Mouse (Mus musculus) heart, embryonic 13.5 days (tissue): Measurements from ENCODE around the gene Cenpu. TPM values are rescaled to one million over a fixed set of nuclear protein-coding genes. Genes with fewer than 3 reads are reported as not detected.

Experiments
- ATAC-seq: fragments of 200-750 bp; cut with Nextera tagmentation; 2 replicates; pipeline ENCODE4 v1.8.0; 2017; ENCODE audit warnings: moderate TSS enrichment; ENCODE audit not compliant: insufficient number of reproducible peaks, low FRiP score, low TSS enrichment; ENCODE audit errors: extremely low read depth
- H3K27ac ChIP-seq: fragments of 300-500 bp; sonication (generic); replicated peaks from 2 replicates; pipeline ENCODE4 v1.5.1; 2015; ENCODE audit warnings: moderate library complexity, mild to moderate bottlenecking, inconsistent platforms
- H3K27me3 ChIP-seq: fragments of 300-500 bp; sonication (generic); replicated peaks from 2 replicates; pipeline ENCODE4 v1.6.1; 2015; ENCODE audit warnings: mild to moderate bottlenecking, inconsistent platforms
- H3K36me3 ChIP-seq: fragments of 300-500 bp; sonication (generic); 2 replicates; pipeline ENCODE4 v1.6.1; 2015; ENCODE audit warnings: mild to moderate bottlenecking, inconsistent platforms
- H3K4me1 ChIP-seq: fragments of 300-500 bp; sonication (generic); 2 replicates; pipeline ENCODE4 v1.6.1; 2015; ENCODE audit warnings: inconsistent platforms
- H3K4me2 ChIP-seq: fragments of 300-500 bp; sonication (generic); 2 replicates; pipeline ENCODE4 v1.6.1; 2015; ENCODE audit warnings: inconsistent platforms, mild to moderate bottlenecking, moderate library complexity
- H3K4me3 ChIP-seq: fragments of 300-500 bp; sonication (generic); 2 replicates; pipeline ENCODE4 v1.5.1; 2015; ENCODE audit warnings: moderate library complexity, mild to moderate bottlenecking, inconsistent platforms
- H3K9ac ChIP-seq: fragments of 300-500 bp; sonication (generic); 2 replicates; pipeline ENCODE4 v1.6.1; 2015; ENCODE audit warnings: inconsistent platforms, mild to moderate bottlenecking, moderate library complexity
- H3K9me3 ChIP-seq: fragments of 300-500 bp; sonication (generic); 2 replicates; pipeline ENCODE4 v1.6.1; 2016; ENCODE audit warnings: inconsistent platforms
- WGBS: fragments of 180-500 bp; shearing (Covaris S2); methylation state at CpG from one replicate; pipeline ENCODE4 v1.1.7; 2015; ENCODE audit warnings: mixed read lengths; 5-methylcytosine and 5-hydroxymethylcytosine counted together
- polyA plus RNA-seq: library from polyadenylated mRNA; unstranded; fragments of >200 nt; fragmentation: Nextera tagmentation; extraction: Ambion mirVana; gene quantifications from 2 replicates; pipeline ENCODE4 v1.2.1, GENCODE M21; 2015

The Cenpu gene
- polyA plus RNA-seq, 1 experiment from 2014 or later, result 8.7 TPM

GRCm38 (mm10) chr8:46551029-46551428, 799 bp upstream of the Cenpu start:
- peak overlapping the region; percentile 78; the same call in 1 of the 2 replicates for H3K9ac ChIP-seq
- 37% methylated on average over 4 of the region's 4 CpGs for WGBS
- H3K27ac ChIP-seq, result peak overlapping the region; percentile 85
- H3K4me1 ChIP-seq, result peaks cover 28% of the 10 kb centered on the region
- no peaks in the 10 kb centered on the region for H3K27me3 ChIP-seq
- peak overlapping the region; percentile 81 for H3K4me3 ChIP-seq
- H3K4me2 ChIP-seq, result peak overlapping the region; percentile 84
- no peaks in the 10 kb centered on the region for H3K9me3 ChIP-seq
- peaks cover 7% of the 10 kb centered on the region for H3K36me3 ChIP-seq
- ATAC-seq, result no peak

GRCm38 (mm10) chr8:46552441-46552765, 575 bp downstream of the Cenpu start:
- peaks cover 17% of the 10 kb centered on the region for H3K4me1 ChIP-seq
- H3K27me3 ChIP-seq, result no peaks in the 10 kb centered on the region
- no peak for ATAC-seq
- peak overlapping the region; percentile 84 for H3K4me2 ChIP-seq
- no peaks in the 10 kb centered on the region for H3K9me3 ChIP-seq
- H3K9ac ChIP-seq, result peak overlapping the region; percentile 83
- peaks cover 16% of the 10 kb centered on the region for H3K36me3 ChIP-seq
- H3K27ac ChIP-seq, result peak overlapping the region; percentile 61
- H3K4me3 ChIP-seq, result peak overlapping the region; percentile 81
- 2% methylated on average over 10 of the region's 10 CpGs for WGBS

GRCm38 (mm10) chr8:46559428-46559827, 7.6 kb downstream of the Cenpu start:
- no peaks in the 10 kb centered on the region for H3K27me3 ChIP-seq
- no peak overlapping the region for H3K4me2 ChIP-seq
- H3K36me3 ChIP-seq, result peaks cover 57% of the 10 kb centered on the region
- no peak overlapping the region for H3K4me3 ChIP-seq
- no peaks in the 10 kb centered on the region for H3K4me1 ChIP-seq
- no peaks in the 10 kb centered on the region for H3K9me3 ChIP-seq
- no peak for ATAC-seq
- no peak overlapping the region for H3K27ac ChIP-seq
- no peak overlapping the region for H3K9ac ChIP-seq
- WGBS, result 75% methylated on average over 6 of the region's 6 CpGs

- no peaks in the 10 kb centered on the region for H3K9me3 ChIP-seq
- no peak overlapping the region for H3K4me2 ChIP-seq
- no peak overlapping the region for H3K9ac ChIP-seq
- no peak for ATAC-seq
- H3K4me1 ChIP-seq, result no peaks in the 10 kb centered on the region
- H3K4me3 ChIP-seq, result no peak overlapping the region
- no peak overlapping the region for H3K27ac ChIP-seq
- H3K27me3 ChIP-seq, result no peaks in the 10 kb centered on the region
- peaks cover 54% of the 10 kb centered on the region for H3K36me3 ChIP-seq
- WGBS, result 81% methylated on average over 16 of the region's 16 CpGs
These were observed 10.5 kb downstream of the Cenpu start for GRCm38 (mm10) chr8:46562333-46562732.

- 87% methylated on average over 7 of the region's 7 CpGs for WGBS
- no peaks in the 10 kb centered on the region for H3K27me3 ChIP-seq
- H3K4me2 ChIP-seq, result no peak overlapping the region
- H3K9me3 ChIP-seq, result no peaks in the 10 kb centered on the region
- no peak overlapping the region for H3K4me3 ChIP-seq
- 0 out of 2 replicates have a peak, but pooled peaks cover 6% of the 10 kb centered on the region for H3K4me1 ChIP-seq
- no peak overlapping the region for H3K9ac ChIP-seq
- no peak overlapping the region for H3K27ac ChIP-seq
- peaks cover 43% of the 10 kb centered on the region for H3K36me3 ChIP-seq
- ATAC-seq, result no peak
These were observed 15.2 kb downstream of the Cenpu start for GRCm38 (mm10) chr8:46566914-46567529.

DNA sequence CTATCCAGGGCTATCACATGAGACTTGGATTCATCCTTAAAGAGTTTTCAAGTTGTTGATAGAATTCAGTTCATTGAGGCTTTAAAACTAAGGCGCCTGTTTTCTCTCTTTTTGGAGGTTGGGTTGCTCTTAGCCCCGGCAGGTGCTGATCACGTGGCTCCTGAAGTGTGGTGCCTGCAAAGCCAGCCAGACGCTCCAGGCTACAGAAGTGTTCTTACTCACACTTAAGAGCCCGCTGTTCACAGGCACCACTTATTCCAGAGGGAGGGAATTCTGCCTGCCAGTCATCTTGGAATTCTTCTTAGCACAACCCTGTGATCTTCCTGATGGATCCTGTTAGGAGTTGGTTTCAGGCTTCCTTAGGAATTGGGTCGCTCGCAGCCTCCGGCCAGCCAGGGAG, 16.1 kb downstream of the Cenpu start:
- no peak overlapping the region for H3K4me3 ChIP-seq
- H3K4me1 ChIP-seq, result 0 out of 2 replicates have a peak, but pooled peaks cover 6% of the 10 kb centered on the region
- ATAC-seq, result no peak
- no peak overlapping the region for H3K4me2 ChIP-seq
- no peaks in the 10 kb centered on the region for H3K27me3 ChIP-seq
- H3K9me3 ChIP-seq, result no peaks in the 10 kb centered on the region
- 69% methylated on average over 8 of the region's 8 CpGs for WGBS
- H3K9ac ChIP-seq, result no peak overlapping the region; the same call in 1 of the 2 replicates
- H3K27ac ChIP-seq, result no peak overlapping the region
- peaks cover 42% of the 10 kb centered on the region for H3K36me3 ChIP-seq

- no peaks in the 10 kb centered on the region for H3K9me3 ChIP-seq
- no peak for ATAC-seq
- H3K27me3 ChIP-seq, result no peaks in the 10 kb centered on the region
- no peak overlapping the region for H3K27ac ChIP-seq
- H3K4me1 ChIP-seq, result 0 out of 2 replicates have a peak, but pooled peaks cover 6% of the 10 kb centered on the region
- no peak overlapping the region for H3K4me3 ChIP-seq
- no peak overlapping the region for H3K9ac ChIP-seq
- 76% methylated on average over 2 of the region's 2 CpGs for WGBS
- no peak overlapping the region for H3K4me2 ChIP-seq
- peaks cover 36% of the 10 kb centered on the region for H3K36me3 ChIP-seq
These were observed 17.1 kb downstream of the Cenpu start for GRCm38 (mm10) chr8:46568942-46569341.

GRCm38 (mm10) chr8:46569659-46570441, 18.0 kb downstream of the Cenpu start:
- H3K4me3 ChIP-seq, result no peak overlapping the region
- H3K4me2 ChIP-seq, result no peak overlapping the region
- peaks cover 44% of the 10 kb centered on the region for H3K36me3 ChIP-seq
- H3K9ac ChIP-seq, result no peak overlapping the region
- H3K27ac ChIP-seq, result 0 out of 2 replicates have a peak overlapping the region, but pooled peaks have one; percentile 36
- no peak for ATAC-seq
- no peaks in the 10 kb centered on the region for H3K9me3 ChIP-seq
- H3K27me3 ChIP-seq, result no peaks in the 10 kb centered on the region
- WGBS, result 83% methylated on average over 19 of the region's 19 CpGs
- 0 out of 2 replicates have a peak, but pooled peaks cover 6% of the 10 kb centered on the region for H3K4me1 ChIP-seq

GRCm38 (mm10) chr8:46570673-46571072, 18.8 kb downstream of the Cenpu start:
- ATAC-seq, result no peak
- WGBS, result 87% methylated on average over 8 of the region's 14 CpGs
- Histone ChIP-seq H3K36me3 (peaks cover 44% of the 10 kb centered on the region), H3K27ac (no peak overlapping the region), H3K4me2 (no peak overlapping the region), H3K4me1 (0 out of 2 replicates have a peak, but pooled peaks cover 6% of the 10 kb centered on the region), H3K9ac (no peak overlapping the region), H3K9me3 (no peaks in the 10 kb centered on the region), H3K27me3 (no peaks in the 10 kb centered on the region), H3K4me3 (no peak overlapping the region)

- ATAC-seq, result no peak
- WGBS, result 86% methylated on average over 2 of the region's 2 CpGs
- H3K9ac ChIP-seq, result no peak overlapping the region
- no peaks in the 10 kb centered on the region for H3K27me3 ChIP-seq
- H3K4me3 ChIP-seq, result no peak overlapping the region
- no peak overlapping the region for H3K4me2 ChIP-seq
- no peak overlapping the region for H3K27ac ChIP-seq
- no peaks in the 10 kb centered on the region for H3K9me3 ChIP-seq
- H3K4me1 ChIP-seq, result 0 out of 2 replicates have a peak, but pooled peaks cover 6% of the 10 kb centered on the region
- peaks cover 63% of the 10 kb centered on the region for H3K36me3 ChIP-seq
These were observed 21.6 kb downstream of the Cenpu start for GRCm38 (mm10) chr8:46573446-46573845.

GRCm38 (mm10) chr8:46573964-46574363, 22.1 kb downstream of the Cenpu start:
- H3K9ac ChIP-seq, result no peak overlapping the region
- H3K4me1 ChIP-seq, result 0 out of 2 replicates have a peak, but pooled peaks cover 6% of the 10 kb centered on the region
- no peak overlapping the region for H3K4me2 ChIP-seq
- H3K27ac ChIP-seq, result no peak overlapping the region
- no peak overlapping the region for H3K4me3 ChIP-seq
- no peaks in the 10 kb centered on the region for H3K9me3 ChIP-seq
- no peaks in the 10 kb centered on the region for H3K27me3 ChIP-seq
- WGBS, result 81% methylated on average over 2 of the region's 2 CpGs
- H3K36me3 ChIP-seq, result peaks cover 66% of the 10 kb centered on the region
- no peak for ATAC-seq
